Mouse (Mus musculus): ENCODE results near the gene Gm3415.
"Not testable (repeated sequence)": the region's sequence is repeated elsewhere in the genome, so short reads cannot be mapped to it uniquely, and the experiment has no call there.

The Gm3415 gene

GRCm38 (mm10) chr5:146599216-146599615, 43.3 kb downstream of the Gm3415 start:
- not testable (repeated sequence) for DNase-seq (ENCODE audit: low read depth, low spot score)

GRCm38 (mm10) chr5:146599970-146600369, 44.0 kb downstream of the Gm3415 start:
- no peak for DNase-seq (ENCODE audit: low read depth, low spot score)

GRCm38 (mm10) chr5:146606221-146606620, 50.3 kb downstream of the Gm3415 start:
- DNase-seq (ENCODE audit: low read depth, low spot score) = no peak

- DNase-seq (ENCODE audit: low read depth, low spot score) = no peak
These were observed 51.0 kb downstream of the Gm3415 start for GRCm38 (mm10) chr5:146606895-146607294.

GRCm38 (mm10) chr5:146607816-146608215, 51.9 kb downstream of the Gm3415 start:
- DNase-seq (ENCODE audit: low read depth, low spot score) = no peak
